Mouse (Mus musculus): ENCODE data around the gene Tnip1.

DNA sequence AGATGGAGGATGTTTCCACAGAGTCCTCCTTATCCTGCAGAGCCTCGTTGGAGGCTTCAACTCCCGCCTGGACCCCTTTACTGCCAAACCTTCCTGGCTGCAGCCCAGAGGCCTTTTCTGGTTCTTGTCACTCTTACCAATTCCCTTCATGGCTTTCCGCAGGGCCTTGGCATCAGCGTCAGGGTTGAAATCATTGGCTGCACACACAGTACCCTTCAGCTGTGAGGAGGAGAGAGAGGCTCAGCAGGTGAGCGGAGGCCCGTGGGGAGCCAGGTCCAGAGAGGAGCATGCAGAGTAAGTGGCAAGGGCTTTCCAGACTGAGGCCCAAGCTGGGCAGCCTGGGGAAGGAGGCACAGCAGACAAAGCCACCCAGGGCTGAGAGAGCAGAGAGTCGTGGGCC lies 33.5 kb upstream of the Tnip1 start:
- no peak for TF ChIP-seq NRF1 (IDR thresholded peaks at IDR 0.05; ENCODE audit: low read depth, low read length)
- no peak for TF ChIP-seq CTCF (conservative IDR thresholded peaks at IDR 0.05 in 1 of 2, IDR thresholded peaks at IDR 0.05 in 1 of 2; ENCODE audit: low read depth in 2 of 2, low read length in 2 of 2)
- no peak for TF ChIP-seq EP300 (IDR thresholded peaks at IDR 0.05; ENCODE audit: low read length)
- no peak for TF ChIP-seq CHD2 (IDR thresholded peaks at IDR 0.05; ENCODE audit: low read length)
